Mouse (Mus musculus): ENCODE measurements at regions not wholly inside any gene's neighbourhood (a gene's known extent, or its start where the extent isn't known, plus 50 kb on each side); places are given as distances from the start of the nearest gene placed in this dataset.

DNA sequence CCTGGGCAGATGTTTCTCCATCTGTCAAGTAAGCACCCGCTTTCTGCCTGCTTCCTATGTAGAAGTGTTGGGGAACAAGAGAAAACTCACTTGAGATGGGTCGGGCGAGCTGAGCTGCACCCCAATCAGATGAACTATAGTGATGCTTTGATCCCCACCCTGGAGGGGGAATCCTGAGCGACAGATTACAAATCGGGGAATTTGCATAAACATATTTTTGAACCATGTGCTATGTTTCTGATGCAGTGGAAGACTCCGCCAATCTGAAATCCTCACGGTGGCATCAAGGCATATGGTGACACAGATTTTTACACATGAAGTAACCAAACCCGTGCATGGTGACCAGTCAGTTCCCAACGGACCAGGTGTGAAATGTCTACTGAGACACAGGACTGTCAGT lies 231.4 kb upstream of the Chd6 start:
- no peak for DNase-seq (ENCODE audit: low spot score)

DNA sequence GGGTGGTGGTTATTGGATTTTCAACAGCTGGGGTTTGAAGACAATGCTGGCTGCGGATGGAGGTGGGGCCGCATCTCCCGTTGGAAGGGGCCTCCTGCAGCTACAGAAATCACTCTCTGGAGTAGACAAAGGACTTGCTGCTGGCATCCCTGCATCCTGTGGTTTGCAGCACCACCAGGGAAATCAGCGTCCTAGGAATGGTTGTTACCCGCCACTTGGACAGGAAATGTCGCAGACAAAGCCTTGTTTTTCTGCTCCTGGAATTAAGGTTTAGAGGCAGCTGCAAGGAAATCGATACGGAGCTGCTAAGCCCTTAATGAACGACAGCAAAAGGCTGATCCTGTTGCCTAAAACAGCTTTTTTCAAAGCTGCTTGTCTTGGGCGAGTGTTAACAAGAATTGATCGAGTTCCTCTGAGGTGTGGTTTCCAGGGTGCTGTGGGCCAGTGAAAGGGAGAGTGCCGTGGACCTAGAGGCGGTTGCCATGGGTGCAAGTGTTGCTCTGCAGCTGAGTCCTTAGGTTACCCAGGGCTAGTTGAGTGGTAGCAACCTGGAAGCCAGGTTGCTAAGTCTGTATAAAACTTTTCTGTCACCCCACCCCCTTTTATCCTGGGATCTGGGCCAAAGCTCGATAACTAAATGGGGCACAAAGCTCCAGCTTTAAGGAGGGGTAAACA lies 230.6 kb upstream of the Chd6 start:
- no peak for DNase-seq (ENCODE audit: low spot score)

DNA sequence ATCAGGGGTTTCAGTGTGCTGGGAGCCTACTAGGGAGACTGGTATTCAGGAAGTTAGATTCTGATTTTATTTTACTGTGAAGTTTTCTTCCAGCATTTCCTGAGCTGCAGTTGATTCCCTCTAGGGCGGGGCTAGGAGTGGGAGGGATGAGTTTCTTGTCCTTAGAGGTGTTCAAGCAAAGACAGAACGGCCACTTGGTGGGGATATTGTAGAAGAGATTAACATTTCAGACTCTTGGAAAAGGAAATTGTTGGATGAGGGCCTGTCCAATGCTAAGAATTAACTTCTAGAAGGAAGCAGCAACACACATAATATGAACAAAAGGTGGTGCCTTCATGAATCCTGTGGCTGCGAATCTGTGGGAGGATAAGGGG lies 230.1 kb upstream of the Chd6 start:
- DNase-seq (ENCODE audit: low spot score), result no peak

DNA sequence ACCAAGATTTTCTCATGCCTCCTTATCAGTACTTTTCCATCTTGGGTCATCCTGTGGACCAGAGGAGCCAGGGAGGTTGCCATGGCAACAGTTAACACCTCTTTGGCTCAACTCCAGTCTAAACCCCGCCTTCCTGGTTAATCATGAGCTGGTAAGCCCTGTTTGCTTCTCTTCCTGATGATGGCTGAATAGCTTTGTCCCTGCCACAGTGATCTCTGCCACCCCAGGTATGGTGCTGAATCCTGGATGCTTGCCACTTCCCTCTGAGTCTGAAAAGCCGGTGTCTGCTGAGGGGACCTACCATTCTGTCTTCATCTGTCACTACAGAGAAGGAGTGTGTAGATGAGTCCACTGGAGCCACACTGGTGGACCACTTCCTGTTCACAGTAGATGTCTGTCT lies 223.8 kb upstream of the Chd6 start:
- no peak for DNase-seq (ENCODE audit: low spot score)

DNA sequence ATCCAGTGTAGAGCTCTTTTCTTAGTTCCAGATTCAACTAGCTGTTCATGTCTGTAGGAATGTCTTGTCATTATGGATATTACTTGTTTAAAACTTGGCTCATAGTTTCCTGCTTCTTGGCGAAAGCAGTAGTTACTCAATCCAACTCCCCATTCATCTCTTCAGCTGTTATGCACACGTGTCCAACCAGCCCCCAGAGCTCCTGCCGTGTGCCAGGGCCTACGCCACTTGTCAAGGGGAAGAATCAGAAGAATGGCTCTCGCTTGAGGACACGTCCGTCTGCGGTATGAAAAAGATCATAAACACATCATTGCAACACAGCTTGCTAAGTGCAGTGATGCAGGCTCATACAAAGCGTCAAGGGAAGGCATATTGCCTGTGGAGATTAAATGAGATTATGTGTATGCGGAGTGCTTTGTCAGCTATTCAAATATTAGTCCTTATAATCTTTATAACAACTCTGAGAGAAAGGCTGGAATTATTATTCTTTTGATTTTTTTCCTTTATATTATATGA lies 223.0 kb upstream of the Chd6 start:
- DNase-seq (ENCODE audit: low spot score), result no peak

GRCm38 (mm10) chr2:161302796-161303195 lies 193.9 kb upstream of the Chd6 start:
- DNase-seq (ENCODE audit: low spot score), result no peak

GRCm38 (mm10) chr2:161268861-161269413 lies 160.1 kb upstream of the Chd6 start:
- no peak for DNase-seq (ENCODE audit: low spot score)

DNA sequence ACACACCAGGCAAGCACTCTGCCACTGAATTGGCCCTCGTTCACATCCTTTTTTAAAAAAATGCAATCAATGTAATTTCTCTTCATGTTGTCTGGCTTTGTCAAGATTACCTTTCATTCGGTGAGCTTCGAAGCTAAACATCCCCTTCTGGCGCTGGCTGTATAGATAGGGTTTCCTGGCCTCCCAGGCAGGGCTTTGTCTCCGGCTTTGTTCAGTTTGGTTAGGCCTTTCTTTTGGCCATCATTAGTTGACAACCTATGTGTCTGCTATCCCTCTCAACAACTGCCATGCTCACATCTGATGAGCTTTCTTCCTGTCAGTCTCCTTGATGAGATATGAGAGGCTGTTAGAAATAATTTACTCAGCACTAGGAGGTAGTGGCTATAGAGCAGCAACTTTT lies 157.6 kb upstream of the Chd6 start:
- no peak for DNase-seq (ENCODE audit: low spot score)

- DNase-seq (ENCODE audit: low spot score), result no peak
Measured at GRCm38 (mm10) chr2:161265211-161265610, 156.3 kb upstream of the Chd6 start.

DNA sequence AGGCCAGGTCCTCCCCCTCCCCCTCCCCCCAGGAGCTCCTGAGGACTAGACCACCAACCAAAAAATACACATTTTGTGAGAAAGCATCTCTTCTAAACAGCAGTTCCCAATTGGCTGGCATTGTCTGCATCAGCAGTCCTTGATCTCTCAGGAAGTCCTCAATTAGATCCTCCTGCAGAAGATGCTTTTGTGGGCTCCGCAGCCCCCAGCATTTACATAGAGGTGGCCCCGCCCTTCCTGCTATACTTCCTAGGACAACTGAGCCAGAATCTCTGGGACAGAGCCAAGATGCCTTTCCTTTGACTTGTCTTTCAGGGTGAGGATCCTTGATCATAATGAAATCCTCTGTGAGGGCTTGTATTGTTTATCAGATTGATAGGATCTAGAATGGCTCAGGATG lies 143.9 kb upstream of the Chd6 start:
- DNase-seq (ENCODE audit: low spot score), result no peak

DNA sequence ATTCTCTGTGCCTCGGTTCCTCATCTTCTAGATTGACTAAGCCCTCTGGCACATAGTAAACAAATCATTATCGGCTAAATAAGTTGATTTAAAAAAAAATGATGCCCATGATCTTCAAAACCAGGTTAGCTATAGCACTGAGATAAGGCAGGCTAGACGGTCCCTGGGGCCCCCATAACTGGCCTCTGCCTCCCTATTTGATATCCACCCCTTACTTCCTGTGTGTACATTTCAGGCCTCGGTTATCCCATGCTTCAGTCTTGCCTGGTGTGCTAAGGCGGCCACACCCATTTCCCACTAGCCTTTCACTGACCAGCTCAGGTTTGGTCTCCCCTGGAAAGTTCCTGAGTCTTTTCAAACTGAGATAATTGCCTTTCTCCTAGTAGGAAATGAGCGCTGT lies 132.8 kb upstream of the Chd6 start:
- DNase-seq (ENCODE audit: low spot score), result no peak

DNA sequence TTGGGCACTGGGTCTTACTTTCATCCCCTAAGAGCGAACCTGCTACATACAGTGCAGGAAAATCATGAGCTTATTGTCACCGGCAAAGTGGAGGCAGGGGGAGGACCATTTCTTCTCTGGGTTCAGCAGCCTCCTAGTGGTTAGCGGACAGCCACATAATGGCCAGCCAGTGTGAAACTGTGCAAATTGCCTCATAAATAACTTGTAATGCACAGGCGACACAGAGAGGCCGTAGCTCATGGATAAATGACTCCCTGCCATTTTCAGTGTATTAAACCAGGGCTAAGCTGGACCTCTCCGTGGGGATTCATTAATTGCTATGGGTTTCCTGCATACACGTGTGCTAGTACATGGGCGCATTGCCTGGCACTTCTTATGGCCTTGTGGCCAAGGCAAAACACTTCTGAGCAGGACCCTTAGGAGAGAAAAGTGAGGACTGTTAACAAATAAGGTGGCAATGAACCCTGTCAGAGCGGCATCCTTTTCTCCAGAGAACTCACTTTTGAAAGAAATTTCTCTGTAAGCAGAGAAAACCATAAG lies 128.5 kb upstream of the Chd6 start:
- no peak for DNase-seq (ENCODE audit: low spot score)

DNA sequence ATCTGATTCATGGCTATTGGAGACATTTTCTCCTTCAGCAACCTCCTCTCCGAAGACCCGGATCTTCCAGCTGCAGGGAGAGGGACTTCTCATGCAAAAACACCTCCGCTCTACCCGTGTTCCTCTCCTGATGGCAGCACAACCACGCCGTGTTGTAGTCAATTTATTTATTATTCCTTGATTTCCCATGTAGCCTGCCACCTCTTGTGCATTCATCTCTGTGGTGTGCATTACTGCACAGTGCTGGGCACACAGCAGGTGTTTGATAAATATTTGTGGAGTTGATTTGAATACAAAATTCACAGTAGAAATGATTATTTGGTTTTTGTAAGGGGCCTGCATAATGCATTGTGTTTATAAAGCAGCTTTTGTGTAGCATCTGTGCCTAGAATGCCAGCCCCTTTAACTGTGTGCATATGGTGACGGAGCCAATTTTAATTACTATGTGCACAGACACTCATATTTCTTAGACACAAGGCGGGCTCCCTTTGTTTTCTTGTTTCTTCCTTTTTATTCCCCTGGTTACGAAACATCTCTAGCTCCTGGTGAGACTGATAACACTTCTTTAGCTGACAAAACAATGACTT lies 124.4 kb upstream of the Chd6 start:
- DNase-seq (ENCODE audit: low spot score), result no peak

- no peak for DNase-seq (ENCODE audit: low spot score)
Measured at GRCm38 (mm10) chr2:161231405-161231804, 122.5 kb upstream of the Chd6 start.

DNA sequence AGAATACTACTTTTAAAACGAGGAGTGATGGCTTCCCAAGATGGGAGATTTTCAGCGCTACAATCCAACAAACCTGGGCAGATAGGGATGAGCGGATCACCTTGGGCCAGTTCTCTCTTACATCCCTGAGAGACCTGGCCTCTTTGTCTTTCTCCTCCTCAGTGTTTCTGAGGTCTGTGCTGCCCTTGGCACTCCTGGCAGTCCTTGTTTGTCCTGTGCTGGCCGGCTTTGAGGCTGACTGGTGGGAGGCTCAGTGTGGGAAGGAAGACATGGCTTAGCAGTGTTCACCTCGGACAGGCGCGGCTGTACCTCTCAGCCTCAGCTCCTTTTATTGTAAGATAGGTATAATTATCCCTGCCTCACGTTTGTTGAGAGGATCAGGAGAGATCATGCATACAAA lies 106.9 kb upstream of the Chd6 start:
- no peak for DNase-seq (ENCODE audit: low spot score)

- DNase-seq (ENCODE audit: low spot score), result peak; percentile 33
Measured at GRCm38 (mm10) chr2:161214681-161215458, 106.0 kb upstream of the Chd6 start.

GRCm38 (mm10) chr2:161212322-161212882 lies 103.5 kb upstream of the Chd6 start:
- DNase-seq (ENCODE audit: low spot score), result no peak

- no peak for DNase-seq (ENCODE audit: low spot score)
Measured at GRCm38 (mm10) chr2:161196713-161197372, 88.0 kb upstream of the Chd6 start.

DNA sequence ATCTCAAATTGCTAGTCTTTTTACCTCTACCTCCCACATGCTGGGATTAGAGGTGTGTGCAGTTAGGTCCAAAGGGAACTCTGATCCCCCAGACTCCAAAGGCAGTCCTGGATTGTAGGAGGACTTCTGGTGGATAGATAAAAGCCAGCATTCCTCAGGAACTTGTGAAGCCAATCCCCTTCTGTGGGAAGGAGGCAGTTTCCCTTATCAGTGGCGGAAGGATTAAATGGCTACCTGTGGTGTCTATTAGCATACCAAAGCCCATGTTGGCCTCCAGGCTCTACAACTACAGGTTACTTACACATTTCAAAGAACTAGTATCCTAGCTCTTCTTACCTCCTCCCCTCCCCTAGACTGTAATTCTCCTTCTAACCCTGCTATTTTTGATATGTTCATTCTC lies 78.6 kb upstream of the Chd6 start:
- DNase-seq (ENCODE audit: low spot score), result no peak

DNA sequence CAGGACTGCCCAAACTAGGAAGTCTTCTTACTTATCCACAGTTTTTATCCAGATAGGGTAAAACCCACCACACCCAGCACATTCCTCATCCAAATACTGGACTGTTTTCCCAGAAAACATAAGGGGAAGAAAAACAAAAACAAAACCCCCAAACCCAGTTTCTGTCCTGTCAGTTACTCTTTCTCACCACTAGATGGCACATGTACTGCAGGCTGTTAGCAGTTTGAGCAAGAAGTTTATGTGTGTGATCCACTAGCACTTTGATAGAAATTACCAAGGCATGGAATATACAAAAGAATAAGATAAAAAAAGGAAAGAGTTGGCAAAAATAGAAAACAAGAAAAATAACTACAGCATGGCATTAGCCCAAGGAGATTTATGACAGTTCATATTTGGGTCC lies 76.2 kb upstream of the Chd6 start:
- no peak for DNase-seq (ENCODE audit: low spot score)

GRCm38 (mm10) chr2:161177355-161178021 lies 68.6 kb upstream of the Chd6 start:
- DNase-seq (ENCODE audit: low spot score), result peak; percentile 20
